Mouse (Mus musculus): Measurements from ENCODE around the gene Ttyh1. TPM values are rescaled to one million over a fixed set of nuclear protein-coding genes. Genes with fewer than 3 reads are reported as not detected.

Ttyh1 gene
- polyA plus RNA-seq, 1 experiment from 2014 or later = 0.97 TPM

DNA sequence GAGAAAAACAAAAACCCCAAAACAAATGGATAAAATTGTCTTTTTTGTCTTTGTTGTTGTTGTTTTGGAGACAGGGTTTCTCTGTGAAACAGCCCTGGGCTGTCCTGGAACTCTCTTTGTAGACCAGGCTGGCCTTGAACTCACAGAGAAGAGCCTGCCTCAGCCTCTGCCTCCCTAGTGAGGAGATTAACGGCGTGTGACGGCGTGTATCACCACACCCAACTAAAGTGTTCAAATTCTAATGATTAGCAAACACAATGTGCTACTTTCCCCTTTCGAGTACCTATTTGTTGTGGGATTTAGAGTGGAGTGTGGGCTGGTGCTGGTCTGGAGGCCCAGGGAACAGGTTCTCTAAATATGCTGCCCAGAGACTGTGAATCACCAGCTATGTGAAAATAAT lies 15.7 kb downstream of the Ttyh1 start:
- H3K4me1 ChIP-seq (replicated peaks) = peaks cover 17% of the 10 kb centered on the region
- no peak overlapping the region for H3K27ac ChIP-seq (ENCODE audit: poor library complexity, severe bottlenecking)
- H3K9ac ChIP-seq = no peak overlapping the region
- no peak overlapping the region for H3K4me3 ChIP-seq
- H3K9me3 ChIP-seq (replicated peaks) = no peaks in the 10 kb centered on the region
- no peaks in the 10 kb centered on the region for H3K27me3 ChIP-seq (replicated peaks)
- no peak overlapping the region for H3K4me2 ChIP-seq
- ATAC-seq (ENCODE audit: insufficient number of reproducible peaks, low FRiP score) = no peak
- WGBS = 83% methylated on average over 5 of the region's 5 CpGs
- peaks cover 19% of the 10 kb centered on the region for H3K36me3 ChIP-seq

DNA sequence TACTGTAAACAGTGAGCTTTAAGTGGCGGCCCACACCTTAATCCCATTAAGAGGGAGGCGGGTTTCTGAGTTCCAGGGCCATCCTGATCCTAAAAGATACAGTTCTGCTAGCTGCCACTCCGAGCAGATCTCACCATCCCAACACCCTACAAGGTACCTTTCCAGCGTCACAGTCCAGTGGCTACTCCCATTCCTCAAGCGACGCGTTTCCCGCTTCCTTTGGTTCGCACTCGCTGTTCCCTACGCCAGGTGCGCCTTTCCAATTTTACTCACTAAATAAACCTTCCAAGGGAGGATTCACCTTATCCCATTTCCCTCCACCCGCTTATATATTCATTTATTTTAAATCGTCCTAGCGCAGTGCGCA lies 17.2 kb downstream of the Ttyh1 start:
- ATAC-seq (ENCODE audit: insufficient number of reproducible peaks, low FRiP score) = no peak
- H3K4me1 ChIP-seq (replicated peaks) = peaks cover 14% of the 10 kb centered on the region

DNA sequence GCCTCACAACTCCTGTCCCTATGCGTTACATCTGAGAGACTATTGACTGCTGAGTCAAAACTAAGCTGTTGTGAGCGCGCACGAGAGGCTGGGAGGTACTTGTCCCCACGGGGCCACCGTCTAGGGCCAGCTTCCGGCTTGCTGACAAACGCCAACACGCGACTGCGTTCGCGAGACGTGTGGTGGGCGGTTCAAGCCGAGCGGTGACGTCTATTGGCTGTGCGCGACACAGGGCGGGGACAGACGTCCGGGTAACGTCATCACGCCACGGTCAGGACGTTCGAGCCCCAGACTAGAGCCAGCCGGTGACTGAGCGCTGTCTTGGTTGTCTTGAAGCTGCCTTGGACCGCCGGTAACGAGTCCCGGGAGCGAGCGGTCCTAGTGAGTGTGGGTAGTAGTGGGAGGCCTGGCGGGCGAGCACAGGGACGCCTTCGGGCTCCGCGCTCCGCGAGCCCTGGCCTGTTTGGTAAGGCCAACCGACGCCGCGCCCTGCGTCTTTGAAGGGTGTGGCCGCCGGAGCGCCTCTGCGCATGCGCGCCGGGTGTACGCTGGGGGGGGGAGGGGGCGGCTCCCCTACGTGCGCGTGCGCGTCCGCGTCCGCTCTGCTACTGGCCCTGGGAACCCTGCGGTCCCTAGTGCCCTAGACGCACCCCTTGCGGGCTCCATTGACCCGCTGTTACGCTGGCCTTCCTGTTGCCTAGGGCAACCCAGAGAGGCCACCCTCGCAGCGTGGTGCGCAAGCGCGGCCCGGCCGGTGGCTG lies 17.7 kb downstream of the Ttyh1 start, which contains the start of gene Leng8:
Leng8 (plus strand) TSS at position 269 of the 761 bp plus-strand sequence.
- Histone ChIP-seq H3K4me1 (replicated peaks) (peaks cover 14% of the 10 kb centered on the region), H3K27me3 (replicated peaks) (no peaks in the 10 kb centered on the region), H3K9ac (peak within 1 kb of the TSS; percentile 92), H3K27ac (ENCODE audit: poor library complexity, severe bottlenecking) (peak within 1 kb of the TSS; percentile 86), H3K9me3 (replicated peaks) (no peaks in the 10 kb centered on the region), H3K4me2 (peak within 1 kb of the TSS; percentile 96), H3K4me3 (peak within 1 kb of the TSS; percentile 90), H3K36me3 (peaks cover 40% of the 10 kb centered on the region)
- peak; percentile 99 for ATAC-seq (ENCODE audit: insufficient number of reproducible peaks, low FRiP score)
- WGBS = under 1% methylated on average over 77 of the region's 78 CpGs

More for the DNA sequence above, 17.2 kb downstream of the Ttyh1 start:
- under 1% methylated on average over 16 of the region's 16 CpGs for WGBS
- H3K4me3 ChIP-seq = peak overlapping the region; percentile 90
- H3K4me2 ChIP-seq = peak overlapping the region; percentile 83
- peak overlapping the region; percentile 73 for H3K9ac ChIP-seq
- peak overlapping the region; percentile 63; the same call in 1 of the 2 replicates for H3K27ac ChIP-seq (ENCODE audit: poor library complexity, severe bottlenecking)
- H3K27me3 ChIP-seq (replicated peaks) = no peaks in the 10 kb centered on the region
- H3K36me3 ChIP-seq = peaks cover 34% of the 10 kb centered on the region
- H3K9me3 ChIP-seq (replicated peaks) = no peaks in the 10 kb centered on the region

DNA sequence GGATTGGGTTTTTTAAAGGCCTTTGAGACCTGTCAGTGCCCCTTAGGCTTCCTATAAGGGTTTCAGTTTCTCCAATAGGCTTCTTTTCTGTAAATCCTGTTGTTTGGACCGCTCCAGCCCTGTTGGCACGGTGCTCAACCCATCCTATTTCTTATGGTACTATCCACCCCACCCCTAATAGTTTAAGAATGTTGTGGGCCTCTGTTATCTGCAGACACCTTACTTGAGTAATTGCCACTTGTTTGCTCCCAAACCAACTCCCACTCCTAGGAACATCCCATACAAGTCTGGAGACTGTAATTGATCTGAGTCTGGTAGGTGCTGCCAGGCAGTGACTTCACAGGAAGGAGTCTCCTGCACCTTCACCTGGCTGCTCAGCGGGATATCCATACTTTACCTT lies 18.5 kb downstream of the Ttyh1 start:
- peak overlapping the region; percentile 96 for H3K4me2 ChIP-seq
- H3K27me3 ChIP-seq (replicated peaks) = no peaks in the 10 kb centered on the region
- peak overlapping the region; percentile 92 for H3K9ac ChIP-seq
- ATAC-seq (ENCODE audit: insufficient number of reproducible peaks, low FRiP score) = no peak
- 0 out of 2 replicates have a peak overlapping the region, but pooled peaks have one; percentile 86 for H3K27ac ChIP-seq (ENCODE audit: poor library complexity, severe bottlenecking)
- peaks cover 48% of the 10 kb centered on the region for H3K36me3 ChIP-seq
- peaks cover 14% of the 10 kb centered on the region for H3K4me1 ChIP-seq (replicated peaks)
- 59% methylated on average over 3 of the region's 3 CpGs for WGBS
- peak overlapping the region; percentile 90 for H3K4me3 ChIP-seq
- H3K9me3 ChIP-seq (replicated peaks) = no peaks in the 10 kb centered on the region

DNA sequence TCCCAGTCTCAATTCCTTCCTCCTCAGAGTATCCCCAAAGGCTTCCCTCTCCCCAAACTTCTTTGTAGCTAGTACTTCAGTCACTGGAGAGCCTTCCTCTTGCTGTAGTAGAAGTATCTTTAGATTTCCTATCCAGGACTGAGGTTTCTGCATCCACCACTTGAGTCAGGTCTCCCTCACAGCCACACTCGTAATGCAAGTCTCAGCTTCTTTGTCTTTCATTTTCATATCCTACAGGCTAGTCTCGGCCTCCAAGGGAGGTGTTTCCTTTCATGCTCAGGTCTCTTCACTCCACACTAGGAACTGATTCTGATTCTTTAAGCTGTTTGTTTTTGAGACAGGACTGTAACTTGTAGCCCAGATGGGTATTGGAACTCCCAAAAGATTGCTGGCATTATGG lies 19.0 kb downstream of the Ttyh1 start:
- 87% methylated on average over 2 of the region's 2 CpGs for WGBS
- Histone ChIP-seq H3K4me3 (peak overlapping the region; percentile 90), H3K9me3 (replicated peaks) (no peaks in the 10 kb centered on the region), H3K9ac (peak overlapping the region; percentile 92), H3K36me3 (peaks cover 52% of the 10 kb centered on the region), H3K27me3 (replicated peaks) (no peaks in the 10 kb centered on the region), H3K4me2 (peak overlapping the region; percentile 96), H3K4me1 (replicated peaks) (peaks cover 14% of the 10 kb centered on the region), H3K27ac (ENCODE audit: poor library complexity, severe bottlenecking) (no peak overlapping the region)
- ATAC-seq (ENCODE audit: insufficient number of reproducible peaks, low FRiP score) = no peak

DNA sequence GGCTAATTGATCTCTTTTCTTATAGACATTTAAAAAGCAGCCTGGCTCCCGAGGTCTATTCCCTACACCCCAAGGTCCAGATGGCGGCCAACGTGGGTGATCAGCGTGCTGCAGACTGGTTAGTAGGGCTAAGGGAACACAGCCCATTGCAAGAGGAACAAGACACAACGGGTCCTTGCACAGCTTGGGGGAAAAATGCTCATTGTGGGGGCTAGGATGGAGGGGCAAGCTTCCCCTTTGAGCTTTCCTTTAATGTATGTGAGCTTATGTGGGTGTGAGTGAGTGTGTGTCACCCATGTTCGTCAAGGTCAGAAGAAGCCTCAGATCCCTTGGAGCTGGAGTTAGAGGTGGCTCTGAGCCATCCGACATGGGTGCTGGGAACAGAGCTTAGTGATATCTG lies 19.5 kb downstream of the Ttyh1 start:
- Histone ChIP-seq H3K4me2 (no peak overlapping the region), H3K9ac (no peak overlapping the region)

DNA sequence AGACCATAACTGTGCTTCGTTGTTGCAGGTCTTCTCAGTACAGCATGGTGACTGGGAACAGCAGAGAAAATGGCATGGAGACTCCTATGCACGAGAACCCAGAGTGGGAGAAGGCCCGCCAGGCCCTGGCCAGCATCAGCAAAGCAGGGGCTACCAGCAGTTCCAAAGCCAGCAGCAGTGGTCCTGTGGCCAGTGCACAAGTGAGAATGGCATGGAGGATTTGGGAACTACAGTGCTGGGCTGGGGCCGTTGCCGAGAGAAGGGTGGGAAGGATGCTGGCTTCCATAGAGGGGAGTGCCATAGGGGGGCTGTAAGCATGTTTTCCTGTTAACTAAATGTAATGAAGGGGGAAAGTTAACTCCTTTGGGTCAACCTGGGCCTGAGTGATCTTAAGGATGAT lies 20.2 kb downstream of the Ttyh1 start:
- H3K4me2 ChIP-seq = no peak overlapping the region
- no peak for ATAC-seq (ENCODE audit: insufficient number of reproducible peaks, low FRiP score)
- peaks cover 14% of the 10 kb centered on the region for H3K4me1 ChIP-seq (replicated peaks)
- no peaks in the 10 kb centered on the region for H3K9me3 ChIP-seq (replicated peaks)
- no peaks in the 10 kb centered on the region for H3K27me3 ChIP-seq (replicated peaks)
- H3K9ac ChIP-seq = no peak overlapping the region
- H3K27ac ChIP-seq (ENCODE audit: poor library complexity, severe bottlenecking) = no peak overlapping the region
- peaks cover 64% of the 10 kb centered on the region for H3K36me3 ChIP-seq
- H3K4me3 ChIP-seq = no peak overlapping the region
- 94% methylated on average over 5 of the region's 5 CpGs for WGBS

More for the DNA sequence above, 19.5 kb downstream of the Ttyh1 start:
- Histone ChIP-seq H3K36me3 (peaks cover 57% of the 10 kb centered on the region), H3K4me3 (peak overlapping the region; percentile 90; the same call in 1 of the 2 replicates), H3K9me3 (replicated peaks) (no peaks in the 10 kb centered on the region), H3K4me1 (replicated peaks) (peaks cover 14% of the 10 kb centered on the region), H3K27ac (ENCODE audit: poor library complexity, severe bottlenecking) (no peak overlapping the region), H3K27me3 (replicated peaks) (no peaks in the 10 kb centered on the region)
- ATAC-seq (ENCODE audit: insufficient number of reproducible peaks, low FRiP score) = no peak
- WGBS = 94% methylated on average over 7 of the region's 7 CpGs

DNA sequence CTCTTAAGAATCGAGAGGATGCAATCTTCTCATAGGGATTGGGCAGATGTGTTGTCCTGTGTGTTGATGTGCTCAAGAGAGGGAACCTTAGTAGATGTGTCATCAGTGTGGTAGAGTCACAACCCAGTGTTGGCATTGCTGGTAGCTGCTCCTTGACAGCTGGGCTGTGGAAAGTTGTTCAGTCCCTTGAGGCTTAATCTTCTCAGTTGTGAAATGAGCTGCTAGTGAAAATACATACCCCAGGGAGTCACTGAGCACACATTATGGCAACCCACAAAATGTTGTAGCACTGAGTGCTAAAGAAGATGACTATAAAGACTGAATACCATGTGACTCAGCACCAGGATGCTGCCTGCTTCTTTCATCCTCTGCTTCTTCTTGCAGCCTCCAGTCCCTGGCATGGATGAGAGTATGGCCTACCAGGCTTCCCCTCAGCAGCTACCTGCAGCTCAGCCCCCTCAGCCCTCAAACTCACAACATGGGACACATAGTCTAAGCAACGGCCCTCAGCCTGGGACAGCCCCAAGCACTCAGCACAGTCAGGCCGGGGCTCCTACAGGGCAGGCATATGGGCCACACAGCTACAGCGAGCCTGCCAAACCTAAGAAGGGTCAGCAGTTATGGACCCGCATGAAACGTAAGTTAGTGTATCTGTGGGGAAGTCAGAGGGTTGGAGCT lies 22.6 kb downstream of the Ttyh1 start:
- no peaks in the 10 kb centered on the region for H3K27me3 ChIP-seq (replicated peaks)
- H3K9ac ChIP-seq = no peak overlapping the region
- H3K4me2 ChIP-seq = no peak overlapping the region
- H3K4me1 ChIP-seq (replicated peaks) = peaks cover 14% of the 10 kb centered on the region
- H3K9me3 ChIP-seq (replicated peaks) = no peaks in the 10 kb centered on the region
- H3K36me3 ChIP-seq = peaks cover 88% of the 10 kb centered on the region
- no peak overlapping the region for H3K27ac ChIP-seq (ENCODE audit: poor library complexity, severe bottlenecking)
- ATAC-seq (ENCODE audit: insufficient number of reproducible peaks, low FRiP score) = no peak
- H3K4me3 ChIP-seq = no peak overlapping the region
- WGBS = 89% methylated on average over 6 of the region's 6 CpGs

DNA sequence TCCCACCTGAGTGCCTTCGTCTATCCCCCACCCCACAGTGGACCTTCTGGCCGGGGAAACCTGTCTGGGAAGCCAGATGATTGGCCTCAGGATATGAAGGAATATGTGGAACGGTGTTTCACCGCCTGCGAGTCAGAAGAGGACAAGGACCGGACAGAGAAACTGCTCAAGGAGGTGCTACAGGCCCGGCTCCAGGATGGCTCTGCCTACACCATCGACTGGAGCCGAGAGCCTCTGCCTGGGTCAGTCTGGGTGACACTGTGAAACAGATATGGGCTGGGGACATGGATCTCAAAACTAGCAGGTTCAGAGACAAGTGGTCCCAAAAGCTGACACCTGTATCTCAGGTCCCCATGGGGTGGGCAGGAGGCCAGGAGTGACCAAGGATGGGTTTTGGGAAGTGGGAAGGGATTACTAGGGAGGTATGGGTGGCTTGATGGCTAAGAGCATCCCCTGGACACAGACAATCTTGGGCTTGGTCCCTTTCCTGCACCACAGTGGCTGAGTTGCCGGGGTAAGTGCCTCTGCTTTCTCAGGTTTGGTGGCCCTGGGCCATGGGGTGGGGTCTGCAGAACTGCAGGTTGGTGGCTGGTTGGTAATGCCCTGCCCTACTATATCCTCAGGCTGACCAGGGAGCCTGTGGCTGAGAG lies 23.7 kb downstream of the Ttyh1 start:
- no peak for ATAC-seq (ENCODE audit: insufficient number of reproducible peaks, low FRiP score)
- 96% methylated on average over 10 of the region's 10 CpGs for WGBS
- Histone ChIP-seq H3K9me3 (replicated peaks) (no peaks in the 10 kb centered on the region), H3K4me2 (no peak overlapping the region), H3K36me3 (peaks cover 100% of the 10 kb centered on the region), H3K4me3 (no peak overlapping the region), H3K4me1 (replicated peaks) (peaks cover 10% of the 10 kb centered on the region), H3K27ac (ENCODE audit: poor library complexity, severe bottlenecking) (no peak overlapping the region), H3K9ac (no peak overlapping the region), H3K27me3 (replicated peaks) (no peaks in the 10 kb centered on the region)

DNA sequence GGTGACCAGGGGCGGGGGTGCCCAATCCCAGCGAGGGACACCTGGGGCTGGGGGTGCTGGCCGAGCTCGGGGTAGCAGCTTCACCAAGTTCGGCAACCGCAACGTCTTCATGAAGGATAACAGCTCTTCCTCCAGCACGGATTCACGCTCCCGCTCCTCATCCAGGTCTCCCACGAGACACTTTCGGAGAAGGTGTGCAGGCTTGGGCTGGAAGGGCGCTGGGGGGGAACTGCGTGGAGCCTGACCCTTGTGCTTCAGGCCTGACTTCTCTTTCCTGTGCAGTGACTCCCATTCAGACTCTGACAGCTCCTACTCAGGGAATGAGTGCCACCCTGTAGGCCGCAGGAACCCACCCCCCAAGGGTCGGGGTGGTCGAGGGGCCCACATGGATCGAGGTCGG lies 24.3 kb downstream of the Ttyh1 start:
- peaks cover 99% of the 10 kb centered on the region for H3K36me3 ChIP-seq
- no peak overlapping the region for H3K4me3 ChIP-seq
- no peak overlapping the region for H3K9ac ChIP-seq
- no peaks in the 10 kb centered on the region for H3K27me3 ChIP-seq (replicated peaks)
- no peaks in the 10 kb centered on the region for H3K9me3 ChIP-seq (replicated peaks)
- H3K4me2 ChIP-seq = no peak overlapping the region
- no peak overlapping the region for H3K27ac ChIP-seq (ENCODE audit: poor library complexity, severe bottlenecking)
- peaks cover 10% of the 10 kb centered on the region for H3K4me1 ChIP-seq (replicated peaks)
- WGBS = 93% methylated on average over 19 of the region's 19 CpGs
- no peak for ATAC-seq (ENCODE audit: insufficient number of reproducible peaks, low FRiP score)

DNA sequence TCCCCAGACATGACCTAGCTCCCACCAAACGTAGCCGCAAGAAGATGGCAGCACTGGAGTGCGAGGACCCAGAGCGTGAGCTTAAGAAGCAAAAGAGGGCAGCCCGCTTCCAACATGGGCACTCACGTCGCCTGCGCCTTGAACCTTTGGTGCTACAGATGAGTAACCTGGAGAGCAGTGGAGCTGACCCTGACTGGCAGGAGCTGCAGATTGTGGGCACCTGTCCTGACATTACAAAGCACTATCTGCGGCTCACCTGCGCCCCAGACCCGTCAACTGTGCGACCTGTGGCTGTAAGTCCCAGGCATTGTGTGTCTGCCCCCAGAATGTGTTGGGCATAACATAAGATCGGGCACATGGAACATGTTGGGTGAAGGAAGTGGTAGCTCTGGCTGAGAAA lies 24.8 kb downstream of the Ttyh1 start:
- no peak for ATAC-seq (ENCODE audit: insufficient number of reproducible peaks, low FRiP score)
- Histone ChIP-seq H3K36me3 (peaks cover 94% of the 10 kb centered on the region), H3K27ac (ENCODE audit: poor library complexity, severe bottlenecking) (no peak overlapping the region), H3K27me3 (replicated peaks) (no peaks in the 10 kb centered on the region), H3K4me2 (no peak overlapping the region), H3K4me3 (no peak overlapping the region), H3K9ac (no peak overlapping the region), H3K9me3 (replicated peaks) (no peaks in the 10 kb centered on the region), H3K4me1 (replicated peaks) (peaks cover 10% of the 10 kb centered on the region)
- WGBS = 95% methylated on average over 13 of the region's 13 CpGs
